In genomic region chr11:64978720-64979488, GRCm38 (mm10) we compare ENCODE assay signal across 7 mouse cellular contexts. TPM values are rescaled to one million over a fixed set of nuclear protein-coding genes. Genes with fewer than 3 reads are reported as not detected.
A peak's percentile ranks its signal among the peaks of the same experiment; 100 is the strongest.
DNase-seq lines count a peak whose midpoint lies in the region; ATAC-seq lines count a peak whose summit lies in the region.

TSS of gene Elac2 (plus strand) at chr11:64979038.

- no peaks in the 10 kb centered on the region for H3K27me3 ChIP-seq in intestine, embryonic 16.5 days (replicated peaks; ENCODE audit: control insufficient read depth, insufficient read depth, low read length)
- no peaks in the 10 kb centered on the region for H3K27me3 ChIP-seq in midbrain, embryonic 11.5 days (ENCODE audit: control insufficient read depth, insufficient read depth, low read length)

- peak within 1 kb of the TSS; percentile 87 for H3K9ac ChIP-seq in intestine, embryonic 16.5 days (ENCODE audit: low read depth, low read length)
- H3K9ac ChIP-seq in midbrain, embryonic 11.5 days (ENCODE audit: low read length) = peak within 1 kb of the TSS; percentile 88

- peak within 1 kb of the TSS; percentile 95 for H3K4me3 ChIP-seq in intestine, embryonic 16.5 days (ENCODE audit: low read length)
- peak within 1 kb of the TSS; percentile 96 for H3K4me3 ChIP-seq in midbrain, embryonic 11.5 days (ENCODE audit: low read depth, low read length)

- DNase-seq in adrenal gland, adult 8-10 months = peak; percentile 98
- DNase-seq in embryo, embryonic 9.5 days (ENCODE audit: extremely low spot score) = peak; percentile 98
- DNase-seq in gastrocnemius, postnatal 4 days (ENCODE audit: low spot score in 2 of 2) = peak; percentile 86 to 95
- DNase-seq in left cerebral cortex, postnatal 36 days (ENCODE audit: low spot score in 2 of 2) = peak; percentile 98
- DNase-seq in midbrain, embryonic 11.5 days (ENCODE audit: low spot score, missing footprints) = peak; percentile 100
- DNase-seq in skeletal muscle tissue, adult 2 months (ENCODE audit: low read depth, low spot score) = peak; percentile 98

- WGBS in intestine, embryonic 16.5 days = under 1% methylated on average over 65 of the region's 65 CpGs
- under 1% methylated on average over 65 of the region's 65 CpGs for WGBS in midbrain, embryonic 11.5 days

- H3K4me2 ChIP-seq in intestine, embryonic 16.5 days (ENCODE audit: low read depth, low read length) = peak within 1 kb of the TSS; percentile 86
- H3K4me2 ChIP-seq in midbrain, embryonic 11.5 days = peak within 1 kb of the TSS; percentile 92

- intact Hi-C loops in left cerebral cortex, postnatal 36 days (cut with DNase I) = no loop called here

- peaks cover 4% of the 10 kb centered on the region for H3K4me1 ChIP-seq in intestine, embryonic 16.5 days (ENCODE audit: control insufficient read depth, insufficient read depth, low read length)
- peaks cover 12% of the 10 kb centered on the region for H3K4me1 ChIP-seq in midbrain, embryonic 11.5 days (ENCODE audit: control insufficient read depth, insufficient read depth, low read length)

- H3K27ac ChIP-seq in intestine, embryonic 16.5 days (ENCODE audit: low read length) = no peak within 1 kb of the TSS
- H3K27ac ChIP-seq in midbrain, embryonic 11.5 days (ENCODE audit: low read depth, low read length) = no peak within 1 kb of the TSS

- H3K36me3 ChIP-seq in intestine, embryonic 16.5 days (ENCODE audit: control insufficient read depth, insufficient read depth, low read length) = 0 out of 2 replicates have a peak, but pooled peaks cover 3% of the 10 kb centered on the region
- peaks cover 6% of the 10 kb centered on the region for H3K36me3 ChIP-seq in midbrain, embryonic 11.5 days (ENCODE audit: control insufficient read depth, insufficient read depth, low read length)

- no peaks in the 10 kb centered on the region for H3K9me3 ChIP-seq in intestine, embryonic 16.5 days (ENCODE audit: control insufficient read depth, low read length)
- H3K9me3 ChIP-seq in midbrain, embryonic 11.5 days (ENCODE audit: control insufficient read depth, low read length) = no peaks in the 10 kb centered on the region

- ATAC-seq in intestine, embryonic 16.5 days = peak; percentile 100
- peak; percentile 99 for ATAC-seq in midbrain, embryonic 11.5 days (ENCODE audit: low FRiP score)

RNA-seq across cellular contexts. Expression of gene Elac2, which starts in this region (rescaled TPM):
- 10 to 100 TPM; 41.5 to 45.7 (median 42.4) TPM for total RNA-seq in adrenal gland, adult 8-10 months (2022)
- 10 to 100 TPM; 18.2 to 20.1 TPM for total RNA-seq in gastrocnemius, postnatal 4 days (2021)
- 24.7 and 26.4 TPM in 2 replicates for polyA plus RNA-seq in intestine, embryonic 16.5 days (2015; fragmentation: Nextera tagmentation; extraction: Ambion mirVana)
- total RNA-seq in left cerebral cortex, postnatal 36 days (2021) = 10 to 100 TPM; 24.9 to 29.5 TPM
- polyA plus RNA-seq in midbrain, embryonic 11.5 days (2014; fragmentation: Nextera tagmentation; extraction: Ambion mirVana) = 32.2 and 32.3 TPM in 2 replicates
